Mouse (Mus musculus) forebrain, embryonic 14.5 days (tissue): ENCODE measurements at regions not wholly inside any gene's neighbourhood (a gene's known extent, or its start where the extent isn't known, plus 50 kb on each side); places are given as distances from the start of the nearest gene placed in this dataset.
"Not testable (repeated sequence)": the region's sequence is repeated elsewhere in the genome, so short reads cannot be mapped to it uniquely, and the experiment has no call there.

Experiments used
- ATAC-seq: fragments of 200-750 bp; cut with Nextera tagmentation; 2 replicates; pipeline ENCODE4 v1.8.0; 2017; ENCODE audit warnings: mild to moderate bottlenecking, moderate library complexity
- DNase-seq: peaks from one replicate; pipeline ENCODE4 v3.0.0-alpha.2; 2015; ENCODE audit warnings: low spot score
- H3K27ac ChIP-seq: fragments of 300-500 bp; sonication (generic); 2 replicates; pipeline ENCODE4 v1.5.1; 2014; ENCODE audit warnings: low read depth, mild to moderate bottlenecking, control low read depth, low read length, moderate library complexity
- H3K27me3 ChIP-seq: fragments of 300-500 bp; sonication (generic); replicated peaks from 2 replicates; pipeline ENCODE4 v1.6.1; 2014; ENCODE audit warnings: low read length, control low read depth, mixed read lengths; ENCODE audit not compliant: control insufficient read depth, insufficient read depth
- H3K36me3 ChIP-seq: fragments of 300-500 bp; sonication (generic); 2 replicates; pipeline ENCODE4 v1.6.1; 2014; ENCODE audit warnings: low read length, control low read depth; ENCODE audit not compliant: control insufficient read depth, insufficient read depth
- H3K4me1 ChIP-seq: fragments of 300-500 bp; sonication (generic); 2 replicates; pipeline ENCODE4 v1.6.1; 2014; ENCODE audit warnings: antibody characterized with exemption, low read length, control low read depth; ENCODE audit not compliant: control insufficient read depth, insufficient read depth
- H3K4me2 ChIP-seq: fragments of 300-500 bp; sonication (generic); 2 replicates; pipeline ENCODE4 v1.6.1; 2014; ENCODE audit warnings: mild to moderate bottlenecking, control low read depth, low read length
- H3K4me3 ChIP-seq: fragments of 300-500 bp; sonication (generic); 2 replicates; pipeline ENCODE4 v1.5.1; 2014; ENCODE audit warnings: low read depth, low read length, control low read depth
- H3K9ac ChIP-seq: fragments of 300-500 bp; sonication (generic); 2 replicates; pipeline ENCODE4 v1.6.1; 2014; ENCODE audit warnings: mild to moderate bottlenecking, low read length, control low read depth, moderate library complexity
- H3K9me3 ChIP-seq: fragments of 300-500 bp; sonication (generic); replicated peaks from 2 replicates; pipeline ENCODE4 v1.6.1; 2016; ENCODE audit warnings: low read length, control low read depth, mixed read lengths; ENCODE audit not compliant: control insufficient read depth
- WGBS: fragments of 180-500 bp; shearing (Covaris S2); extraction: QIAGEN DNeasy Blood & Tissue Kit; methylation state at CpG from one replicate; pipeline ENCODE4 v1.1.7; 2014; 5-methylcytosine and 5-hydroxymethylcytosine counted together

- Histone ChIP-seq H3K4me3 (no peak overlapping the region), H3K36me3 (no peaks in the 10 kb centered on the region), H3K27me3 (no peaks in the 10 kb centered on the region), H3K4me2 (no peak overlapping the region), H3K4me1 (no peaks in the 10 kb centered on the region), H3K27ac (no peak overlapping the region), H3K9ac (no peak overlapping the region), H3K9me3 (no peaks in the 10 kb centered on the region)
- no peak for ATAC-seq
- 91% methylated on average over 5 of the region's 5 CpGs for WGBS
- no peak for DNase-seq
Observed at GRCm38 (mm10) chr3:60858474-60859118, 144.0 kb upstream of the P2ry1 start.

GRCm38 (mm10) chr3:60859119-60859515 is 143.5 kb upstream of the P2ry1 start:
- no peak overlapping the region for H3K4me3 ChIP-seq
- no peaks in the 10 kb centered on the region for H3K36me3 ChIP-seq
- no peak for ATAC-seq
- 93% methylated on average over 3 of the region's 3 CpGs for WGBS
- H3K27me3 ChIP-seq: no peaks in the 10 kb centered on the region
- H3K9ac ChIP-seq: no peak overlapping the region
- no peak overlapping the region for H3K4me2 ChIP-seq
- H3K9me3 ChIP-seq: no peaks in the 10 kb centered on the region
- H3K27ac ChIP-seq: no peak overlapping the region
- no peaks in the 10 kb centered on the region for H3K4me1 ChIP-seq
- no peak for DNase-seq

GRCm38 (mm10) chr3:60876858-60877257 is 125.7 kb upstream of the P2ry1 start:
- not testable (repeated sequence) for H3K36me3 ChIP-seq, H3K4me3 ChIP-seq, H3K27ac ChIP-seq, H3K4me1 ChIP-seq, H3K27me3 ChIP-seq, DNase-seq, H3K4me2 ChIP-seq, H3K9ac ChIP-seq, H3K9me3 ChIP-seq, ATAC-seq
- WGBS: 94% methylated on average over 11 of the region's 11 CpGs

GRCm38 (mm10) chr3:60878880-60879279 is 123.7 kb upstream of the P2ry1 start:
- no peak for DNase-seq
- Histone ChIP-seq H3K9ac (no peak overlapping the region), H3K4me2 (no peak overlapping the region), H3K27me3 (no peaks in the 10 kb centered on the region), H3K4me1 (no peaks in the 10 kb centered on the region), H3K4me3 (no peak overlapping the region), H3K9me3 (no peaks in the 10 kb centered on the region), H3K36me3 (no peaks in the 10 kb centered on the region), H3K27ac (no peak overlapping the region)
- ATAC-seq: no peak
- 89% methylated on average over 3 of the region's 3 CpGs for WGBS

GRCm38 (mm10) chr3:60884027-60884426 is 118.6 kb upstream of the P2ry1 start:
- DNase-seq (peak; percentile 65), ATAC-seq (peak; percentile 81; the same call in 1 of the 2 replicates)
- H3K4me1 ChIP-seq: no peaks in the 10 kb centered on the region
- H3K27ac ChIP-seq: no peak overlapping the region
- no peaks in the 10 kb centered on the region for H3K27me3 ChIP-seq
- WGBS: 56% methylated on average over 3 of the region's 3 CpGs
- no peak overlapping the region for H3K9ac ChIP-seq
- no peaks in the 10 kb centered on the region for H3K36me3 ChIP-seq
- H3K4me3 ChIP-seq: no peak overlapping the region
- H3K9me3 ChIP-seq: no peaks in the 10 kb centered on the region
- H3K4me2 ChIP-seq: no peak overlapping the region

- Histone ChIP-seq H3K27ac (no peak overlapping the region), H3K9me3 (no peaks in the 10 kb centered on the region), H3K4me2 (no peak overlapping the region), H3K36me3 (no peaks in the 10 kb centered on the region), H3K9ac (no peak overlapping the region), H3K27me3 (no peaks in the 10 kb centered on the region), H3K4me1 (no peaks in the 10 kb centered on the region), H3K4me3 (no peak overlapping the region)
- DNase-seq (no peak), ATAC-seq (no peak)
- 88% methylated on average over 4 of the region's 4 CpGs for WGBS
Observed at GRCm38 (mm10) chr3:60889191-60889861, 113.3 kb upstream of the P2ry1 start.

GRCm38 (mm10) chr3:60897628-60898269 is 104.8 kb upstream of the P2ry1 start:
- Histone ChIP-seq H3K4me3 (no peak overlapping the region), H3K27me3 (no peaks in the 10 kb centered on the region), H3K27ac (no peak overlapping the region), H3K9ac (no peak overlapping the region), H3K4me2 (no peak overlapping the region), H3K9me3 (no peaks in the 10 kb centered on the region), H3K36me3 (no peaks in the 10 kb centered on the region), H3K4me1 (no peaks in the 10 kb centered on the region)
- DNase-seq: no peak
- WGBS: 89% methylated on average over 5 of the region's 5 CpGs
- no peak for ATAC-seq

- Histone ChIP-seq H3K4me1 (no peaks in the 10 kb centered on the region), H3K36me3 (no peaks in the 10 kb centered on the region), H3K4me3 (no peak overlapping the region), H3K27ac (no peak overlapping the region), H3K9ac (no peak overlapping the region), H3K4me2 (no peak overlapping the region), H3K27me3 (no peaks in the 10 kb centered on the region), H3K9me3 (no peaks in the 10 kb centered on the region)
- no peak for ATAC-seq
- DNase-seq: no peak
- WGBS: 87% methylated on average over 1 of the region's 1 CpGs
Observed at GRCm38 (mm10) chr3:60898720-60899119, 103.9 kb upstream of the P2ry1 start.

- Histone ChIP-seq H3K27ac (no peak overlapping the region), H3K27me3 (no peaks in the 10 kb centered on the region), H3K4me2 (no peak overlapping the region), H3K9ac (no peak overlapping the region), H3K36me3 (no peaks in the 10 kb centered on the region), H3K4me3 (no peak overlapping the region), H3K9me3 (no peaks in the 10 kb centered on the region), H3K4me1 (no peaks in the 10 kb centered on the region)
- ATAC-seq (peak; percentile 34; the same call in 1 of the 2 replicates), DNase-seq (peak; percentile 2)
- 31% methylated on average over 2 of the region's 2 CpGs for WGBS
Observed at GRCm38 (mm10) chr3:60901571-60901970, 101.0 kb upstream of the P2ry1 start.
